Mouse (Mus musculus): ENCODE measurements around the gene Castor1. TPM values are rescaled to one million over a fixed set of nuclear protein-coding genes. Genes with fewer than 3 reads are reported as not detected.
A peak's percentile ranks its signal among the peaks of the same experiment; 100 is the strongest.

Castor1 gene
- total RNA-seq, 1 experiment from 2014 or later = 1.9 TPM

DNA sequence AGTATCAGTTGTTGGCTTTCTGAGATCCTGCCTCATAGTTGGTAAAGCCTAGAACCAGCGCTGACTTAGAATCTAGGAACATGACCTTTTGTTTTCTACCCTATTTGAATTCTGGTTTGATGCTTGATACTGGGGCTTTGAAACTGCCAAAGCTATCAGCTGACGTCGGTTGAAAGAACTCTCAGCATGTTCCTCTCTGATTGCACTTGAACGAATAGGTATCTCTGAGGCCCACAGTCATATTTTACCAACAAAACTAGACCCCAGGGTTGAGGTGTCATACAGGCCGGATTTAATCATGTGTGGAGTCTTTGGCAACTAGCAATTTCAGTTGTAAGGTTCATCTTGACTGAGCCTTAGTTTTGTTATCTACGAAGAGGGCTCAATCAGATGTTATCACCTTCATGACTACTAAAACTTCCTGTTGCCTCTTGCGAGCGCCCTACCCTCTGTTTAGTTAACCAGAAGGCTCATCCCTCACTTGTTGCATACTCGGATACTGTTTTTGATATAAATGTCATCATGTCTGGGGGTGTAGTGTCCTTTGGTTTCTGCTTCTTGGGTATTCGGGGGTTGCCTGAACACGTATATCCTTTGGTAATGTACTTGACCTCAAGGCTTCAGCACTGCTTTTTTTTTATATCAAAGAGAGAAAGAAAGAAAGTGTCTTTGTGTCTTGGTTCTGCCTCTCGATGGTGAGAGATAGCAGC lies 14.9 kb upstream of the Castor1 start:
- no peak for ATAC-seq (replicated peaks in 1 of 2; ENCODE audit: insufficient read depth in 1 of 2, low FRiP score in 2 of 2, low TSS enrichment in 1 of 2, low read depth in 1 of 2, poor library complexity in 2 of 2, severe bottlenecking in 2 of 2)

DNA sequence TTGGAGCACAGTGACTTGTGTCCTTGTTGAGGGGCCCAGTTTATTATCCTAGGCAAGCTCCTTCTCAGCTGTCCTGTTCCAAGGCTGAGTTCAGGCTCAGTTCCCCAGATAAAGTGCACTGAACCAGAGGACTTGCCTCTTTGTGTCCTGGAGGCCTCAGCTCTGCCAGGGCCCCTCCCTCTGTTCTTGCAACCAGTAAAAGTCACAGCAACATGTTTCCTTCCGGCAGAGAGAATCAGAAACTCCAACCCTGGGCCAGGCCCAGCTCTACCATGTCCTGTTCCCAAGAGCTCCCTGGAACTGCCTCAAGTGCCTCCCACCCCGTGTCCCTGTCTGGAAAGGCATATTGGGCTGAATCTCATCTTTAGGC lies 14.3 kb upstream of the Castor1 start:
- ATAC-seq (replicated peaks in 1 of 2; ENCODE audit: insufficient read depth in 1 of 2, low FRiP score in 2 of 2, low TSS enrichment in 1 of 2, low read depth in 1 of 2, poor library complexity in 2 of 2, severe bottlenecking in 2 of 2) = peak in 1 of 2 experiments; percentile 55; a peak in 1 of 4 replicates

DNA sequence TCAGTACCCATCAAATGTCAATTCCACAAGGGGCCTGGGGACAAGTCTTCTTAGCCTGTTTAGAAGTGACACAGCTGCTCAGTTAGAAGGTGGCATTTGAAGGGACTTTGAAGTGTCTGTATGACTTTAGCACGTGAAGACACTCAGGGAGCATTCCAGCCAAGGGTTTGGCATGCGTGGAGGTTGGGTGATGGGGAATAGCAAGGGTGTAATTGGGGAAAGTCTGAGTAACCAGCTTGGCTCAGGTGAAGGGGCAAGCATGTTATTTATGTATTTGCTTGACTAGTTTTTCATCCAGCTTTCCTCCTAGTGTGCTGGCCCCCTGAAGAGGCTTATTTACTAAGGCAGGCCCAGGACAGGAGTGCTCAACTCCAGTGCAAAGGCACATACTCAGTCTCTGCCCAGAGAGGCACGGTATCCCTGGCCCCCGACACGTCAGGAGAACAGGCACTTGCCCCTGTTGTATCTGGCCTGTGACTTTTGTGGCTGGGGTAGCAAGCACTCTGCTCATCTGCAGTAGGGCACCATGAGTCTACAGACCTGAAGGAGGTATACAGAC lies 12.8 kb upstream of the Castor1 start:
- ATAC-seq (replicated peaks in 1 of 2; ENCODE audit: insufficient read depth in 1 of 2, low FRiP score in 2 of 2, low TSS enrichment in 1 of 2, low read depth in 1 of 2, poor library complexity in 2 of 2, severe bottlenecking in 2 of 2) = no peak

DNA sequence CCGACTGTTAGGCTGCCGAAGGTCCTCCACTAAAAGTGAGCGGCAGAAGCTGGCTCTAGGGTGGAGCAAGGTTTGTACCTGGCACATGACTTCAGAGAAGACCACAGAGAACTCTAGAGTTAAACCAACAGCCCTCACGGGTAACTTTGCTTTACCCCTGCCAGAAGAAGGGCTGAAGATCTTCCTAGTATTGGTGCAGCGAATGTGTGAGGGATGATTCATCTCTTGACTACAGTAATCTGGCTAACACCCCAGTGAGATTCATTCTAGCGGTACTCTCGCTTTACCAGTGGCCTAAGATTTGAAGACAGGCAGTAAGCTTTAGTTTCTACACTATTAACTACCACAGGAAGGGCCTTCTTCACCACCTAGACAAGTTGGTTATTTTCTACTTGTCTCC lies 12.1 kb upstream of the Castor1 start:
- ATAC-seq (replicated peaks in 1 of 2; ENCODE audit: insufficient read depth in 1 of 2, low FRiP score in 2 of 2, low TSS enrichment in 1 of 2, low read depth in 1 of 2, poor library complexity in 2 of 2, severe bottlenecking in 2 of 2) = no peak

DNA sequence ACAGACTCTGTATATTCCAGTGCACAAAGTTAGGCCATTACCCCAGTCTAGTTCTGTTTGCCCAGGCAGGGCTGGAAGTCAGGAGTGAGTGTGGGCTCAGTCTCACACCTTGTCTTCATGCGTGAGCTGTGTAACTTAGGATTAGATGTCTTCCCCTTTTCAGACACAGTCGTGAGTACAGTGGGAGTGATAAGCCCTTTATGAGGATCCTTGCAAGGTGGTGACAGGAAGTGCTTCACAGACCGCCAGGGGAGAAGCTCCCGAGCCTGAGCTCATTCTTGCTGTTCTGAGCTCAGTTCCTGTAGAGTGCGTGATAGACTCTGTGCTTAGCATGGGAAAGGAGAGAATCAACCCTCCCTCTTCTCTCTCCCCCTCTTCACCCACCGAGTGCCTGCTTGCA lies 11.5 kb upstream of the Castor1 start:
- peak; percentile 40 to 55; a peak in 3 of 4 replicates for ATAC-seq (replicated peaks in 1 of 2; ENCODE audit: insufficient read depth in 1 of 2, low FRiP score in 2 of 2, low TSS enrichment in 1 of 2, low read depth in 1 of 2, poor library complexity in 2 of 2, severe bottlenecking in 2 of 2)

DNA sequence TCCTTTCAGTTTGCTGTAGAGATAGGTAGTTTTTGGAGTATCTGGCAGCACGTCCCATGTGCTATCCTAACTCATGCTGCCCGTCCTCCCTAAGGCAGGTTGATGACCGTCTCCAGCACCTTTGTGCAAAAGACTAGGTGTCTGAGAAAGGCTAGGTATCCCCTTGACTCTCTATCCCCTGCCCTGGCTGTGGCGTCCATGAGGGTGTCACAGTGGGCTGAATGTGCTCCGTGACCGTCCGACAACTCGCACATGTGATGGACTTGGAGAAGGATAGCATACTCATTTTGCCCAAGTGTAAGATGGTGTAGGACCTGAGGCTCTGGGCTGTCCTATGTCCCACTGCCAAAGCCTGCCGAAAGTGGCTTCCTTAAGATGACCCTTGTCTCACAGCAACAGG lies 10.4 kb upstream of the Castor1 start:
- ATAC-seq (replicated peaks in 1 of 2; ENCODE audit: insufficient read depth in 1 of 2, low FRiP score in 2 of 2, low TSS enrichment in 1 of 2, low read depth in 1 of 2, poor library complexity in 2 of 2, severe bottlenecking in 2 of 2) = no peak

DNA sequence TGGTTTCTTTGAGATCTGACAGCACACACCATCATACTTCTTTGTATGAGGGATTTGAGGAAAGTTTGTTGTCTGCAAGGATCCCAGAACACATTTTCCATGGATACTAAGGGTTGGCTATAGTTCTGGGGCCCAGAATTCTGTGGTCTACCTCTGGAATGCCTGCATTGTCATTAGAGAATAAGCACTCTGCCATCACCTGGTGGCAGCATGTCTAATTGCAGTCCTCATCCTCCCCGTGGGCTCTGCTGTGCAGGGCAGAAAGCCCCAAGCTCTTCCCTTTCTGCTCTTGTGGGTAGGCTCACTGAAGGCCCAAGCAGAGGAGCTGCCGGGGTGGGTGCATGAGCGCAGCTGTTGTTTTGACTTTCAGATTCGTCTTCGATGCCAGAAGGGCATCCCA lies 8.5 kb upstream of the Castor1 start:
- ATAC-seq (replicated peaks in 1 of 2; ENCODE audit: insufficient read depth in 1 of 2, low FRiP score in 2 of 2, low TSS enrichment in 1 of 2, low read depth in 1 of 2, poor library complexity in 2 of 2, severe bottlenecking in 2 of 2) = no peak; a peak in 1 of 4 replicates

DNA sequence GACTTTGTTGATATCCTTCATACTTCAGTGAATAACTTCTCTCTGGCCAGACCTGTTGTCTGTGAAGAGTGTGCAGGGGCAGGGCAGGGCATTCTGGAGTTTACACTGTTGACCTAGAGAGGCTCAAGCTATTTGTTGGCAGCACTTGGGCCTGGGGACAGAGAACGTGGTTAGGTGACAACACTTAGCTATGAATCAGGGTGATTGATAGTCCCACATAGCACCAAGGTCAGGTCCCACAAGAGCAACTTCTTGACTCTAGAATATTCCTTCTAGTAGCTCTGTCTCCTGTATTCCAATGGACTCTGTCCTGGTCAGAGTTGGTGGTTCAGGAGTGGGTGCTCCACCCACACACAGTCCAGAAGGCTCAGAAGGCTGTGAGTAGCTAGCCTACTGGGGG lies 7.2 kb upstream of the Castor1 start:
- ATAC-seq (replicated peaks in 1 of 2; ENCODE audit: insufficient read depth in 1 of 2, low FRiP score in 2 of 2, low TSS enrichment in 1 of 2, low read depth in 1 of 2, poor library complexity in 2 of 2, severe bottlenecking in 2 of 2) = no peak

DNA sequence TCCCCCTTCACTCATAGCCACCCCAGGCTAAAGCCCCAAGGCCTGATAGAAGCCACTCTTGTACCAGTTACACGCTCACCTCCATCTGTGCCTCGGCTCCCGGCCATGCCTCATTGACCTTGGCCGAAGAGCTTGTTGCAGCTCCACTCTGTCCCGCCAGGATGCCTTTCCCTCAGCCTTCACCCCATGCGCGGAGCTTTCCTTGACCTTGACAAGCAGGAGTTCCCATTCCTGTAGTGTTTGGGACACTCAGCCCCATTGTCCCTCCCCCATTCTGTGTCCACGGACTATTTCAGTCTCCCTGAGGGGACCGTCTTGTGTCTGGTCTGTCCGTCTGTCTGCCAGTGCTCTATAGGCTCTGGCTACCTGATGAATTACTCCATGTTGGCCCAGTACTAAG lies 4.9 kb upstream of the Castor1 start:
- ATAC-seq (replicated peaks in 1 of 2; ENCODE audit: insufficient read depth in 1 of 2, low FRiP score in 2 of 2, low TSS enrichment in 1 of 2, low read depth in 1 of 2, poor library complexity in 2 of 2, severe bottlenecking in 2 of 2) = no peak

DNA sequence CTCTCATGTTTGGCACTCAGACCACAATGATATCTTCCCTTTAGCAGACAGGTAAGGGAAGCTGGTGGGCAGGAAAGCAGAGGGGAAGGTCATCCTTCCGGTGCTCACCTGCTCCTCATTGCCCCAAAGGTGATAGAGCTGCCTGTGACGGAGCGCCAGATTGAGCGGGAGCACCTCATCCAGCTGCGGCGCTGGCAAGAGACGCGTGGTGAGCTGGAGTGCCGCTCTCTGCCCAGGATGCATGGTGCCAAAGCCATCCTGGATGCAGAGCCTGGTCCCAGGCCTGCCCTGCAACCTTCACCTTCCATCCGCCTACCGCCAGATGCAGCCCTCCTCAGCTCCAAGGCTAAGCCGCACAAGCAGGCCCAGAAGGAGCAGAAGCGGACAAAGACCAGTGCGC lies 3.5 kb upstream of the Castor1 start:
- no peak for ATAC-seq (replicated peaks in 1 of 2; ENCODE audit: insufficient read depth in 1 of 2, low FRiP score in 2 of 2, low TSS enrichment in 1 of 2, low read depth in 1 of 2, poor library complexity in 2 of 2, severe bottlenecking in 2 of 2)

DNA sequence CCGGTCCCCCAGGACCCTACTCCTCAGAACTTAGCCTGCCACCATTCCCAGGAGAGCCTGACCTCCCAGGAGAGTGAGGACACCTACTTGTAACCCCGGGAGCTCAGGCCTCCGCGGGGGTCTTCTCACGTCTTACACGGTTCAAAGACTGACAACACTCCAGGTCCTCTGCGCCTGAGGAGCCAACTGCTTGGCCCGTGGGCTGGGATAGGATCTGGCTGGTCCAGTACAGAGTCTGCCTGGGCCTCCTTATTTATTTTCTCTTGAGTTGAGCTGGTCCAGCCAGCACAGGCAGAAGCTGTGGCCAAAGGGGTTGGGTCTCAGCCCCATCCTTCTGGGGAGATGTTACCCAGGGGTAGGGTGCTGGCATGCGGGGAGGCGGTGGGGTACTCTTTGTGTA lies 3.0 kb upstream of the Castor1 start:
- ATAC-seq (replicated peaks in 1 of 2; ENCODE audit: insufficient read depth in 1 of 2, low FRiP score in 2 of 2, low TSS enrichment in 1 of 2, low read depth in 1 of 2, poor library complexity in 2 of 2, severe bottlenecking in 2 of 2) = no peak

DNA sequence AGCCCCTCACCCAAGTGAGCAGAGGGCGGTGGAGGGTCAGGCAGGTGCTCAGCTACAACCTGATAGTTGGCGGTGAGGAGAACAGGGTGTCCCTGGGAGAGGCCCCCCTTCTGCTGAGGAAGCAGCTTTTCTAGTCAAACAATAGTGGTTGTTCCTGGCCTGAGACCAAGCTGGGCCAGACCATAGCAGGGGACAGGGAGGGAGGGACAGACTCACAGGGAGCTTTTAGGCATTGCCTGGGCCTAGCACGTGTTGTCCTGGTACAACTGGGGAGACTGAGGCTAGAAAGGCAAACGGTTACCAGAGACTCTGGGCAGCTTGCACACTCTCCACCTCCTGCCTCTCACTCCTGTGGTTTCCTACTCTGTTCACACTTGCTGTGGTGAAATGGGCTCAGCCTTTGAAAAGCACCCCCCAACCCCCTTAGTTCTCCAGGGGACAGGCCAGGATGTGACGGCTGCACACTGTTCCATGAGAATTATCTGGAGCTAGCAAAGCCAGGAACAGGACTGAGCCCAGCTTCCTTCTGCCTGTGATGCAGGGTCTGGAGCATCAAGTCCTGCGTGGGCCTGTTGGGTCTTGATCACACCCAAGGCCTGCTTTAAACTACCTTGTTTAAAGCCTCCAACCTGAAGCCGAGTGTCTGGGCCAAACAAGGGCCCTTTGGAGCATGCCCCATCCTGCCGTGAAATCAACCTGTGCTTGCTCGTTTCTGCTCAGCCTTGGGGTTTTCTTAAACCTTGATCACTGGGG lies 1.6 kb upstream of the Castor1 start:
- ATAC-seq (replicated peaks in 1 of 2; ENCODE audit: insufficient read depth in 1 of 2, low FRiP score in 2 of 2, low TSS enrichment in 1 of 2, low read depth in 1 of 2, poor library complexity in 2 of 2, severe bottlenecking in 2 of 2) = peak; percentile 26 to 30; a peak in 3 of 4 replicates

DNA sequence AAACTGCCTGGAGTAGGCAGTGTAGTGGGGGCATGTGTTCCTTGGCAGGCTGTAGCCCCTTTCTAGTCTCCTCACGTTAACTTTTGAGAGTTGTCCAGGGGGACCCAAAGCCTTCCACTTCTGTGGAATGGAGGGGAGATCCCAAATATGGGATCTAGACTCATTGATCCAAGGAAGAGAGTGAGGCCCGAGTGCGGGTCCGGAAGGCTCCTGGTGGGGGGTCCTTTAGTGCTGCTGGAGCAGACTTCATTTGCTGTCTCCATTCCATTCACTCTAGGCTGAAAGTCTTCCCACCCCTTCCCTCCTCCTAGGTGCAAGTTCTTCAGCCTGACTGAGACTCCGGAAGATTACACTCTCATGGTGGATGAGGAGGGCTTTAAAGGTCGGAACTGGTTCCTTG lies 612 bp downstream of the Castor1 start:
- ATAC-seq (replicated peaks in 1 of 2; ENCODE audit: insufficient read depth in 1 of 2, low FRiP score in 2 of 2, low TSS enrichment in 1 of 2, low read depth in 1 of 2, poor library complexity in 2 of 2, severe bottlenecking in 2 of 2) = no peak

DNA sequence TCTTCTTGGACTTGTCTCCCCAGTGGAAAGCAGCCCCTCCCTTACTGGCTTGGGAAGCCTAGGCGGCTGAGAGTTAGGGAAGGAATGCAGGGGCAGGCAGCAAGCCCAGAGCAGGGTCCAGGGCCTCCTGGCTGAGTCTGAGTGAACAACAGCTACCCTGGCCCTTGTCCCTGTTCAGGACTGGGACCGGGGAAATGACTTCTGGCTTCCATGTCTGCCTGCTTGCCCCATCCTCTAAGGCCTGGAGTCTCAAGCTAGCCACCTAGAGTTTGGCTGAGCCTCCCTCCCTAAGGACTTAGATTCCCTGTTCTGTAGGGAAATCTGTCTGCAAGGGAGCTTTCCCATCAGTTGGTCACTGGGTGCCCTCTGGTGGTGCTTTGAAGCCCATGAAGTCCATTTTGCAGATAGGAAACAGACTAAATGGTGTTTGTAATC lies 1.3 kb downstream of the Castor1 start:
- ATAC-seq (replicated peaks in 1 of 2; ENCODE audit: insufficient read depth in 1 of 2, low FRiP score in 2 of 2, low TSS enrichment in 1 of 2, low read depth in 1 of 2, poor library complexity in 2 of 2, severe bottlenecking in 2 of 2) = no peak

DNA sequence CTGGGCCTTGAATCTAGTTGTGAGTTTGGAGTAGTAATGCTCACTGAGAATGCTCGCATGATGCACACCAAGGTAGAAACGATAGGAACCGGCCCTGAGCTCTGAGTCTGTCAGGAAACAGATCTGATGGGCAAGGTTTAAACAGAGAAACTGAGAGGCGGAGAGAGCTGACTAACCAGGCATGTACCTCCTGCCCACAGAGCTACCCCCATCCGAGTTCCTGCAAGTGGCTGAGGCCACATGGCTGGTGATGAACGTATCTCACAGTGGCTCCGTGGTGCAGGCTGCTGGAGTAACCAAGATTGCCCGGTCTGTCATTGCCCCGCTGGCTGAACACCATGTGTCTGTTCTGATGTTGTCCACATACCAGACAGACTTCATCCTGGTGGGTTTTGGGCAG lies 1.9 kb downstream of the Castor1 start:
- ATAC-seq (replicated peaks in 1 of 2; ENCODE audit: insufficient read depth in 1 of 2, low FRiP score in 2 of 2, low TSS enrichment in 1 of 2, low read depth in 1 of 2, poor library complexity in 2 of 2, severe bottlenecking in 2 of 2) = no peak

DNA sequence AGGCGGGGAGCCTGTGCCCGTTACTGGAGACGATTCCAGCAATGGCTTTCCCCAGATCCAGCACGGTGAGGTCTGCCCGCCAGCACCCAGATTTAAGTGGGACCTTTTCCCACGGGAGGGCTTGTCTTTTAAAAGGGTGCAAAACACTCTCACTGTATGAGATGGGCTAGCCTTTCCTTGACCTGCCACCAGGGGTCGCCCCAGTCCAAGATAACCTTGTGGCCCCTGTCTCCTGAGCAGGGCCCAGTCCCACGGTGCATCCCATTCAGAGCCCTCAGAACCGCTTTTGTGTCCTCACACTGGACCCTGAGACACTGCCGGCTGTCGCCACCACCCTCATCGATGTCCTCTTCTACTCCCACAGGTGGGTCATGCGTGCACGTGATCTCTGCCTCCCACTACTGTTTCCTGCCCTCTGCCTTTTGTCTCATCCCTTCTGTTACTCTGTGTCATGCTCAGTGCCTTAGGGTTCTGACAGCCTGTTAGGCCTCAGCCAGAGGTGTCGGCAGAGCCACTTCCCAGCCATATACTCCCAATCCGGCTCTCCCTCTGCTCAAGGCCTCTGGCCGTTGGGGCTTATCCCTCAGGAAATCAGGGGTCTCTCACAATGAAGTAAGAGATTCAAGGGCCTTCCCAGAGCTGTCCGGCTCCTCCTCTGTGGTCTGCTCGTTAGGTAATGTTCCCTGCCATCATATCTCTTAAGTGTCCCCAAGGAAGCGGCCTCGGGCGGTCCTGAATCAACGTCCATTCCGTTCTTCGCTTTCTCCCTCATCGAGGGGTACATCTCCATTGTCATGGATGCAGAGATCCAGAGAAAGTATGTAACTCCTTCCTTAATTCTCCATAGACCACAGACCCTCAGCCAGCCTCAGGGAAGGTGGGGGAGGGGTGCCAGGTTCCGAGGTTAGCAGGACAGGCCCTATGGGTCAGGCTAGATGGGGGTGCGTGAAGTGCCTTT lies 2.7 kb downstream of the Castor1 start:
- peak; percentile 42 to 54; a peak in 2 of 4 replicates for ATAC-seq (replicated peaks in 1 of 2; ENCODE audit: insufficient read depth in 1 of 2, low FRiP score in 2 of 2, low TSS enrichment in 1 of 2, low read depth in 1 of 2, poor library complexity in 2 of 2, severe bottlenecking in 2 of 2)

All from hematopoietic stem cell, adult 5-6 weeks (primary cell).